Mouse (Mus musculus): ENCODE results near the gene Cd5.

Cd5 gene

GRCm38 (mm10) chr19:10699851-10700250, 39.0 kb downstream of the Cd5 start:
- DNase-seq: no peak

GRCm38 (mm10) chr19:10698131-10698991, 40.4 kb downstream of the Cd5 start:
- no peak for DNase-seq

- DNase-seq: no peak
Measured at GRCm38 (mm10) chr19:10695801-10696200, 43.0 kb downstream of the Cd5 start.

- DNase-seq: no peak
Measured at GRCm38 (mm10) chr19:10693926-10694682, 44.7 kb downstream of the Cd5 start.

- no peak for DNase-seq
Measured at GRCm38 (mm10) chr19:10692361-10692760, 46.4 kb downstream of the Cd5 start.

- no peak for DNase-seq
Measured at GRCm38 (mm10) chr19:10691660-10692059, 47.1 kb downstream of the Cd5 start.

GRCm38 (mm10) chr19:10691121-10691520, 47.7 kb downstream of the Cd5 start:
- DNase-seq: no peak

GRCm38 (mm10) chr19:10690336-10690735, 48.5 kb downstream of the Cd5 start:
- no peak for DNase-seq

- no peak for DNase-seq
Measured at GRCm38 (mm10) chr19:10689470-10690166, 49.2 kb downstream of the Cd5 start.

- peak; percentile 92 for DNase-seq
Measured at GRCm38 (mm10) chr19:10688537-10689352, 50.1 kb downstream of the Cd5 start, which contains the start of gene Vps37c. Gene Vps37c, plus strand, starts transcription at chr19:10688735.

- no peak for DNase-seq
Measured at GRCm38 (mm10) chr19:10685727-10686126, 53.1 kb downstream of the Cd5 start.

- DNase-seq: no peak
Measured at GRCm38 (mm10) chr19:10685081-10685480, 53.7 kb downstream of the Cd5 start.

- no peak for DNase-seq
Measured at GRCm38 (mm10) chr19:10681571-10681970, 57.2 kb downstream of the Cd5 start.

- DNase-seq: no peak
Measured at GRCm38 (mm10) chr19:10678772-10679067, 60.1 kb downstream of the Cd5 start.

GRCm38 (mm10) chr19:10677915-10678771, 60.7 kb downstream of the Cd5 start, which contains the start of gene Pga5:
Gene Pga5, minus strand, starts transcription at chr19:10678071.
- peak; percentile 80 for DNase-seq

- no peak for DNase-seq
Measured at GRCm38 (mm10) chr19:10676656-10677055, 62.1 kb downstream of the Cd5 start.

GRCm38 (mm10) chr19:10673275-10673674, 65.5 kb downstream of the Cd5 start:
- no peak for DNase-seq

- no peak for DNase-seq
Measured at GRCm38 (mm10) chr19:10671854-10672417, 66.9 kb downstream of the Cd5 start.

- DNase-seq: no peak
Measured at GRCm38 (mm10) chr19:10671319-10671718, 67.5 kb downstream of the Cd5 start.

Data from layer of hippocampus, adult 9-11 months (tissue).